Mouse (Mus musculus) liver, embryonic 14.5 days (tissue): Measurements from ENCODE around the gene Palmd.

Experiments used
- CTCF ChIP-seq: IDR thresholded peaks from 2 replicates; pipeline ENCODE4 v1.5.1; 2016; ENCODE audit warnings: antibody characterized with exemption, low read depth, control low read depth
- EP300 ChIP-seq: IDR thresholded peaks from 2 replicates; pipeline ENCODE4 v1.6.1; 2016; ENCODE audit warnings: antibody characterized with exemption, low read depth

GRCm38 (mm10) chr3:116941559-116942117 is 27.1 kb downstream of the Palmd start:
- no peak for TF ChIP-seq CTCF
- no peak for TF ChIP-seq EP300
